Mouse (Mus musculus) cerebellum, postnatal 14 days (tissue): ENCODE data around the gene Bsnd.
A peak's percentile ranks its signal among the peaks of the same experiment; 100 is the strongest.

Source experiments
- DNase-seq, 2 experiments: peaks; one replicate each; pipeline ENCODE4 v3.0.0; 2021; ENCODE audit warnings: mixed read lengths in 2 of 2

The Bsnd gene

GRCm38 (mm10) chr4:106492116-106492515 lies at the start of gene Bsnd:
Gene Bsnd (minus strand): TSS chr4:106492283.
- no peak for DNase-seq

- no peak for DNase-seq
Measured at GRCm38 (mm10) chr4:106541491-106541890, 49.4 kb upstream of the Bsnd start.

GRCm38 (mm10) chr4:106539756-106540155 lies 47.7 kb upstream of the Bsnd start:
- no peak for DNase-seq

- DNase-seq = no peak
Measured at GRCm38 (mm10) chr4:106534256-106534655, 42.2 kb upstream of the Bsnd start.

- DNase-seq = no peak
Measured at GRCm38 (mm10) chr4:106533421-106534080, 41.5 kb upstream of the Bsnd start.

- peak in 1 of 2 experiments; percentile 10 for DNase-seq
Measured at GRCm38 (mm10) chr4:106530113-106530482, 38.0 kb upstream of the Bsnd start.

- DNase-seq = peak; percentile 95 to 97
Measured at GRCm38 (mm10) chr4:106529375-106530112, 37.5 kb upstream of the Bsnd start.

GRCm38 (mm10) chr4:106527856-106528547 lies 35.9 kb upstream of the Bsnd start:
- DNase-seq = peak; percentile 30 to 59

GRCm38 (mm10) chr4:106525001-106525400 lies 32.9 kb upstream of the Bsnd start:
- no peak for DNase-seq

GRCm38 (mm10) chr4:106524131-106524530 lies 32.0 kb upstream of the Bsnd start:
- no peak for DNase-seq

GRCm38 (mm10) chr4:106522547-106522946 lies 30.5 kb upstream of the Bsnd start:
- DNase-seq = no peak

GRCm38 (mm10) chr4:106514606-106515005 lies 22.5 kb upstream of the Bsnd start:
- DNase-seq = no peak

GRCm38 (mm10) chr4:106509888-106510287 lies 17.8 kb upstream of the Bsnd start:
- DNase-seq = no peak

- peak in 1 of 2 experiments; percentile 32 for DNase-seq
Measured at GRCm38 (mm10) chr4:106505453-106506058, 13.5 kb upstream of the Bsnd start.

GRCm38 (mm10) chr4:106503578-106503977 lies 11.5 kb upstream of the Bsnd start:
- no peak for DNase-seq

GRCm38 (mm10) chr4:106500066-106500465 lies 8.0 kb upstream of the Bsnd start:
- no peak for DNase-seq

- no peak for DNase-seq
Measured at GRCm38 (mm10) chr4:106498471-106498844, 6.4 kb upstream of the Bsnd start.

GRCm38 (mm10) chr4:106497776-106498470 lies 5.8 kb upstream of the Bsnd start:
- no peak for DNase-seq

GRCm38 (mm10) chr4:106496833-106497232 lies 4.8 kb upstream of the Bsnd start:
- DNase-seq = no peak

- no peak for DNase-seq
Measured at GRCm38 (mm10) chr4:106493639-106494038, 1.6 kb upstream of the Bsnd start.

GRCm38 (mm10) chr4:106490620-106491019 lies 1.5 kb downstream of the Bsnd start:
- DNase-seq = no peak

GRCm38 (mm10) chr4:106483831-106484230 lies 8.3 kb downstream of the Bsnd start:
- no peak for DNase-seq

- DNase-seq = no peak
Measured at GRCm38 (mm10) chr4:106483215-106483727, 8.8 kb downstream of the Bsnd start.
